Mouse (Mus musculus) liver, adult 2 months (tissue): ENCODE data around the gene Kcnh2.

Experiments
- CTCF ChIP-seq: fragments of 200-500 bp; IDR thresholded peaks from 2 replicates; pipeline ENCODE4 v1.5.1; 2011; ENCODE audit warnings: low read depth, low read length, control low read depth
- POLR2A ChIP-seq: fragments of 200-500 bp; IDR thresholded peaks from 2 replicates; pipeline ENCODE4 v1.6.1; 2011; ENCODE audit warnings: low read length, control low read depth; ENCODE audit not compliant: insufficient read depth; ENCODE audit errors: extremely low read depth

DNA sequence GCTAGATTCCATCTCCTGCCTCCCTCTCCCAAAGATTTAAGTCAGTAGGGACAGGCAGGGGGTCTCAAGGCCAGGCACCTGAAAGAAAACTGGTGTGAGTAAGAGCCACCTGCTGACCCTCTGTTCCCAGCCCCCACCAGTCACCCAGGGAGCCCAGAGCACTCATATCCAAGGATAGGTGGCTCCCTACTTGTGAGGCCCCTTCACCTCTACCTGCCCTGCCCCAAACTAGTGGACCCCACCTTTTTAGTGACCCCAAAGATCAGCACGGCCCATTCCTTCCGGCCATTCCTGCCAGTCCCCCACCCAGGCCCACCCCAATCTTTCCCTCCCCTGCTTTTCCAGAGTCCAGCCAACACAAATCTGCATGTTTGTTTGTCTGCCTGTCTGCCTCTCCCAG lies 12.1 kb upstream of the Kcnh2 start:
- TF ChIP-seq POLR2A (no peak), CTCF (no peak)
